Mouse (Mus musculus) CH12.LX (cell line): ENCODE measurements around the gene Zfp318. TPM values are rescaled to one million over a fixed set of nuclear protein-coding genes. Genes with fewer than 3 reads are reported as not detected.

Experiments
- DNase-seq: peaks from one replicate; pipeline ENCODE4 v3.0.0-alpha.2; 2013; ENCODE audit errors: extremely low read depth
- H3K27ac ChIP-seq: 2 replicates; pipeline ENCODE4 v1.5.1; 2012; ENCODE audit warnings: low read depth, mild to moderate bottlenecking, control low read depth, moderate library complexity; ENCODE audit not compliant: insufficient read depth
- H3K27me3 ChIP-seq: replicated peaks from 2 replicates; pipeline ENCODE3; 2012; ENCODE audit warnings: inconsistent platforms
- H3K36me3 ChIP-seq, 2 experiments: replicated peaks in 1 of 2; 2 replicates each; pipeline versions ENCODE3 to v1.6.1; 2012; ENCODE audit warnings: inconsistent platforms in 1 of 2, low read length in 1 of 2, mild to moderate bottlenecking in 1 of 2, mixed read lengths in 1 of 2, moderate library complexity in 1 of 2; ENCODE audit not compliant: control insufficient read depth in 1 of 2, insufficient read depth in 1 of 2
- H3K4me1 ChIP-seq, 2 experiments: 2 replicates each; pipeline ENCODE4 v1.6.1; 2012; ENCODE audit warnings: inconsistent platforms in 1 of 2, moderate library complexity in 1 of 2; ENCODE audit not compliant: insufficient read depth in 2 of 2, control insufficient read depth in 1 of 2
- H3K4me2 ChIP-seq: 2 replicates; pipeline ENCODE4 v1.6.1; 2012; ENCODE audit warnings: low read depth, mild to moderate bottlenecking, control low read depth; ENCODE audit not compliant: poor library complexity, insufficient read depth, severe bottlenecking
- H3K4me3 ChIP-seq, 3 experiments: fragments of 150-350 bp in 1 of 3; sonication (generic) in 1 of 3; replicated peaks in 1 of 3; 2 replicates each; pipeline versions ENCODE3 to v1.5.1; 2011 to 2012; ENCODE audit warnings: low read depth in 2 of 3, low read length in 2 of 3, mild to moderate bottlenecking in 2 of 3, moderate library complexity in 2 of 3, control low read depth in 1 of 3, improper control_type of control experiment in 1 of 3, inconsistent platforms in 1 of 3, mixed read lengths in 1 of 3; ENCODE audit not compliant: poor library complexity in 1 of 3
- H3K79me2 ChIP-seq: replicated peaks from 2 replicates; pipeline ENCODE4 v1.6.1; 2012; ENCODE audit warnings: mild to moderate bottlenecking, moderate library complexity; ENCODE audit not compliant: control insufficient read depth, poor library complexity, insufficient read depth, severe bottlenecking; ENCODE audit errors: extremely low read depth
- H3K9ac ChIP-seq: 2 replicates; pipeline ENCODE4 v1.6.1; 2012; ENCODE audit warnings: low read depth, mild to moderate bottlenecking, control low read depth, moderate library complexity; ENCODE audit not compliant: insufficient read depth
- H3K9me3 ChIP-seq: replicated peaks from 2 replicates; pipeline ENCODE3; 2012; ENCODE audit warnings: low read length, inconsistent platforms, mixed read lengths
- CHD2 ChIP-seq: IDR thresholded peaks from 2 replicates; pipeline ENCODE4 v1.6.1; 2011; ENCODE audit warnings: low read length, improper control_type of control experiment
- CTCF ChIP-seq, 2 experiments: IDR thresholded peaks in 1 of 2; conservative IDR thresholded peaks in 1 of 2; 2 replicates each; pipeline ENCODE4 v1.5.1; 2011 to 2012; ENCODE audit warnings: low read depth in 2 of 2, low read length in 2 of 2, improper control_type of control experiment in 1 of 2, inconsistent platforms in 1 of 2, mild to moderate bottlenecking in 1 of 2, moderate library complexity in 1 of 2
- ELF1 ChIP-seq: IDR thresholded peaks from 2 replicates; pipeline ENCODE4 v1.6.1; 2014; ENCODE audit warnings: low read depth, mild to moderate bottlenecking, inconsistent platforms, low read length, improper control_type of control experiment
- GABPA ChIP-seq: IDR thresholded peaks from 2 replicates; pipeline ENCODE4 v1.6.1; 2012; ENCODE audit warnings: low read depth, low read length, improper control_type of control experiment, inconsistent platforms; ENCODE audit not compliant: insufficient replicate concordance
- IRF4 ChIP-seq: IDR thresholded peaks from 2 replicates; pipeline ENCODE4 v1.6.1; 2014; ENCODE audit warnings: low read depth, mild to moderate bottlenecking, inconsistent platforms, low read length, improper control_type of control experiment
- JUN ChIP-seq: IDR thresholded peaks from 2 replicates; pipeline ENCODE4 v1.6.1; 2011; ENCODE audit warnings: low read depth, mild to moderate bottlenecking, low read length, improper control_type of control experiment, moderate library complexity; ENCODE audit not compliant: insufficient read depth
- JUND ChIP-seq: conservative IDR thresholded peaks from 2 replicates; pipeline ENCODE4 v1.6.1; 2011; ENCODE audit warnings: low read depth, low read length, improper control_type of control experiment
- MXI1 ChIP-seq: IDR thresholded peaks from 2 replicates; pipeline ENCODE4 v1.6.1; 2011; ENCODE audit warnings: mild to moderate bottlenecking, low read depth, low read length, improper control_type of control experiment
- MYC ChIP-seq: IDR thresholded peaks from 2 replicates; pipeline ENCODE4 v1.6.1; 2011; ENCODE audit warnings: low read depth, mild to moderate bottlenecking, improper control_type of control experiment, low read length
- NELFE ChIP-seq: IDR thresholded peaks from 2 replicates; pipeline ENCODE4 v1.6.1; 2011; ENCODE audit warnings: low read depth, low read length, improper control_type of control experiment
- NRF1 ChIP-seq: IDR thresholded peaks from 2 replicates; pipeline ENCODE4 v1.6.1; 2014; ENCODE audit warnings: low read depth, mild to moderate bottlenecking, inconsistent platforms, low read length, improper control_type of control experiment, moderate library complexity
- PAX5 ChIP-seq: IDR thresholded peaks from 2 replicates; pipeline ENCODE4 v1.6.1; 2012; ENCODE audit warnings: low read length, inconsistent platforms, mixed read lengths
- POLR2AphosphoS2 ChIP-seq: IDR thresholded peaks from 2 replicates; pipeline ENCODE4 v1.6.1; 2011; ENCODE audit warnings: low read depth, low read length, improper control_type of control experiment
- RAD21 ChIP-seq: IDR thresholded peaks from 2 replicates; pipeline ENCODE4 v1.6.1; 2011; ENCODE audit warnings: low read depth, mild to moderate bottlenecking, low read length, improper control_type of control experiment, moderate library complexity
- TCF12 ChIP-seq: IDR thresholded peaks from 2 replicates; pipeline ENCODE4 v1.6.1; 2014; ENCODE audit warnings: low read depth, mild to moderate bottlenecking, inconsistent platforms, low read length, improper control_type of control experiment
- USF2 ChIP-seq: conservative IDR thresholded peaks from 2 replicates; pipeline ENCODE4 v1.6.1; 2011; ENCODE audit warnings: low read depth, low read length, improper control_type of control experiment
- ZMIZ1 ChIP-seq: IDR thresholded peaks from 2 replicates; pipeline ENCODE4 v1.6.1; 2012; ENCODE audit warnings: low read depth, mild to moderate bottlenecking, inconsistent platforms, low read length, improper control_type of control experiment
- dilution Hi-C: fragments of 300-500 bp; cut with MboI; formaldehyde crosslinking; loops from 2 replicates; pipeline ENCODE4 v1.14.3; 2020; ENCODE audit warnings: low sequenced_read_pairs; ENCODE audit not compliant: extremely low pct_unique_long_range_greater_than_20kb, extremely low pct_ligation_motif_present
- in situ Hi-C: fragments of 300-500 bp; cut with MboI; formaldehyde crosslinking; loops from 3 replicates; pipeline ENCODE4 v1.14.3; 2019; ENCODE audit warnings: low sequenced_read_pairs, low pct_ligation_motif_present, low pct_unique_long_range_greater_than_20kb, mixed read lengths
- polyA plus RNA-seq: library from polyadenylated mRNA; unstranded; fragments of >175 nt; gene quantifications from 2 replicates; pipeline ENCODE4 v1.2.1, GENCODE M21; 2012; ENCODE audit warnings: low read depth; ENCODE audit not compliant: insufficient read length
- total RNA-seq, 2 experiments: library from RNA; depleted of rRNA; stranded (reverse); fragments of 300-350 nt in 1 of 2; fragments of >200 nt in 1 of 2; gene quantifications; 2 replicates each; pipeline ENCODE4 v1.2.3; 2012 to 2014

The Zfp318 gene
- total and polyA plus RNA-seq, 3 experiments, result 1.4 to 5.0 (median 2.9) TPM

- no peaks in the 10 kb centered on the region for H3K79me2 ChIP-seq
- peaks cover 46% of the 10 kb centered on the region for H3K27me3 ChIP-seq
- DNase-seq, result no peak
- no peak overlapping the region for H3K27ac ChIP-seq
- no peak overlapping the region for H3K4me2 ChIP-seq
- dilution Hi-C loops, result no loop called here
- no peaks in the 10 kb centered on the region for H3K36me3 ChIP-seq
- no peaks in the 10 kb centered on the region for H3K4me1 ChIP-seq
- in situ Hi-C loops, result no loop called here
- no peaks in the 10 kb centered on the region for H3K9me3 ChIP-seq
- no peak overlapping the region for H3K4me3 ChIP-seq
- no peak for TF ChIP-seq CTCF (conservative IDR thresholded peaks at IDR 0.05 in 1 of 2, IDR thresholded peaks at IDR 0.05 in 1 of 2; ENCODE audit: low read depth in 2 of 2, low read length in 2 of 2)
- TF ChIP-seq JUN, result no peak
- TF ChIP-seq MXI1, result no peak
- TF ChIP-seq PAX5, result no peak
- TF ChIP-seq USF2, result no peak
- no peak for TF ChIP-seq JUND
- TF ChIP-seq IRF4, result no peak
- TF ChIP-seq RAD21, result no peak
- TF ChIP-seq ELF1, result no peak
- no peak for TF ChIP-seq NRF1
- no peak for TF ChIP-seq ZMIZ1
- no peak for TF ChIP-seq MYC
- no peak for TF ChIP-seq TCF12
- TF ChIP-seq NELFE, result no peak
- TF ChIP-seq POLR2AphosphoS2, result no peak
- H3K9ac ChIP-seq, result no peak overlapping the region
These were observed 55.6 kb downstream of the Zfp318 start for GRCm38 (mm10) chr17:46439176-46439575.

- Histone ChIP-seq H3K9ac (no peak overlapping the region), H3K27ac (no peak overlapping the region), H3K4me3 (no peak overlapping the region), H3K9me3 (no peaks in the 10 kb centered on the region), H3K4me2 (no peak overlapping the region), H3K4me1 (no peaks in the 10 kb centered on the region), H3K27me3 (peaks cover 86% of the 10 kb centered on the region), H3K79me2 (no peaks in the 10 kb centered on the region), H3K36me3 (no peaks in the 10 kb centered on the region)
- TF ChIP-seq GABPA (no peak), CHD2 (no peak)
- in situ Hi-C loops, result no loop called here
- no peak for DNase-seq
- dilution Hi-C loops, result no loop called here
These were observed 61.5 kb downstream of the Zfp318 start for GRCm38 (mm10) chr17:46444839-46445579.
